Mouse (Mus musculus) MEL (cell line): ENCODE measurements at regions not wholly inside any gene's neighbourhood (a gene's known extent, or its start where the extent isn't known, plus 50 kb on each side); places are given as distances from the start of the nearest gene placed in this dataset.

ENCODE experiments used
- DNase-seq: peaks from one replicate; pipeline ENCODE4 v3.0.0; 2011; ENCODE audit warnings: low read depth, low spot score
- H3K27ac ChIP-seq: 2 replicates; pipeline ENCODE4 v1.5.1; 2012; ENCODE audit warnings: low read depth, mild to moderate bottlenecking, control low read depth, low read length, moderate library complexity; ENCODE audit not compliant: control insufficient read depth
- H3K27me3 ChIP-seq, 2 experiments: fragments of 150-350 bp in 1 of 2; sonication (generic) in 1 of 2; 2 replicates each; pipeline ENCODE4 v1.6.1; 2012; ENCODE audit warnings: low read length in 2 of 2, mild to moderate bottlenecking in 2 of 2, improper control_type of control experiment in 1 of 2, moderate library complexity in 1 of 2; ENCODE audit not compliant: insufficient read depth in 2 of 2, control insufficient read depth in 1 of 2
- H3K36me3 ChIP-seq, 2 experiments: 2 replicates each; pipeline ENCODE4 v1.6.1; 2012 to 2014; ENCODE audit warnings: low read length in 2 of 2, improper control_type of control experiment in 1 of 2, inconsistent platforms in 1 of 2, mild to moderate bottlenecking in 1 of 2; ENCODE audit not compliant: insufficient read depth in 2 of 2, control insufficient read depth in 1 of 2
- H3K4me1 ChIP-seq, 2 experiments: fragments of 150-350 bp in 1 of 2; sonication (generic) in 1 of 2; 2 replicates each; pipeline ENCODE4 v1.6.1; 2012; ENCODE audit warnings: low read length in 2 of 2, improper control_type of control experiment in 1 of 2, mild to moderate bottlenecking in 1 of 2; ENCODE audit not compliant: insufficient read depth in 2 of 2, control insufficient read depth in 1 of 2
- H3K4me3 ChIP-seq, 2 experiments: fragments of 150-350 bp in 1 of 2; sonication (generic) in 1 of 2; 2 replicates each; pipeline ENCODE4 v1.5.1; 2012; ENCODE audit warnings: low read depth in 2 of 2, low read length in 2 of 2, mild to moderate bottlenecking in 2 of 2, moderate library complexity in 2 of 2, control low read depth in 1 of 2, improper control_type of control experiment in 1 of 2; ENCODE audit not compliant: control insufficient read depth in 1 of 2, insufficient read depth in 1 of 2
- H3K79me2 ChIP-seq: 2 replicates; pipeline ENCODE4 v1.6.1; 2012; ENCODE audit warnings: mild to moderate bottlenecking, low read length, moderate library complexity; ENCODE audit not compliant: control insufficient read depth, poor library complexity, insufficient read depth
- H3K9ac ChIP-seq: 2 replicates; pipeline ENCODE4 v1.6.1; 2012; ENCODE audit warnings: low read depth, mild to moderate bottlenecking, control low read depth, low read length, moderate library complexity; ENCODE audit not compliant: control insufficient read depth, poor library complexity, severe bottlenecking
- H3K9me3 ChIP-seq: fragments of 150-350 bp; sonication (generic); replicated peaks from 2 replicates; pipeline ENCODE4 v1.6.1; 2012; ENCODE audit warnings: mild to moderate bottlenecking, low read length, improper control_type of control experiment, moderate library complexity; ENCODE audit not compliant: insufficient read depth
- BHLHE40 ChIP-seq: IDR thresholded peaks from 2 replicates; pipeline ENCODE4 v1.6.1; 2012; ENCODE audit warnings: low read depth, mild to moderate bottlenecking, inconsistent platforms, low read length, improper control_type of control experiment, borderline replicate concordance
- CHD1 ChIP-seq: IDR thresholded peaks from 2 replicates; pipeline ENCODE4 v1.6.1; 2012; ENCODE audit warnings: low read depth, mild to moderate bottlenecking, inconsistent platforms, low read length, improper control_type of control experiment
- CTCF ChIP-seq, 3 experiments: IDR thresholded peaks in 2 of 3; conservative IDR thresholded peaks in 1 of 3; 2 replicates each; pipeline ENCODE4 v1.5.1; 2011 to 2012; ENCODE audit warnings: low read length in 3 of 3, low read depth in 2 of 3, mild to moderate bottlenecking in 2 of 3, improper control_type of control experiment in 1 of 3, inconsistent platforms in 1 of 3, mixed read lengths in 1 of 3, moderate library complexity in 1 of 3; ENCODE audit not compliant: control insufficient read depth in 1 of 3, insufficient read depth in 1 of 3, poor library complexity in 1 of 3, severe bottlenecking in 1 of 3
- EP300 ChIP-seq, 2 experiments: IDR thresholded peaks; 2 replicates each; pipeline ENCODE4 v1.6.1; 2011; ENCODE audit warnings: improper control_type of control experiment in 2 of 2, low read length in 2 of 2, low read depth in 1 of 2, mild to moderate bottlenecking in 1 of 2
- ETS1 ChIP-seq: IDR thresholded peaks from 2 replicates; pipeline ENCODE4 v1.6.1; 2012; ENCODE audit warnings: low read depth, mild to moderate bottlenecking, inconsistent platforms, low read length, improper control_type of control experiment, moderate library complexity
- GABPA ChIP-seq: IDR thresholded peaks from 2 replicates; pipeline ENCODE4 v1.6.1; 2012; ENCODE audit warnings: low read depth, mild to moderate bottlenecking, inconsistent platforms, low read length, improper control_type of control experiment, moderate library complexity
- GATA1 ChIP-seq: IDR thresholded peaks from 2 replicates; pipeline ENCODE4 v1.6.1; 2011; ENCODE audit warnings: low read depth, low read length, improper control_type of control experiment
- JUND ChIP-seq: IDR thresholded peaks from 2 replicates; pipeline ENCODE4 v1.6.1; 2011; ENCODE audit warnings: low read depth, mild to moderate bottlenecking, improper control_type of control experiment, low read length
- MAFK ChIP-seq: IDR thresholded peaks from 2 replicates; pipeline ENCODE4 v1.6.1; 2011; ENCODE audit warnings: low read depth, mild to moderate bottlenecking, low read length, improper control_type of control experiment, borderline replicate concordance
- MAX ChIP-seq: IDR thresholded peaks from 2 replicates; pipeline ENCODE4 v1.6.1; 2011; ENCODE audit warnings: low read length, improper control_type of control experiment
- MAZ ChIP-seq: IDR thresholded peaks from 2 replicates; pipeline ENCODE4 v1.6.1; 2012; ENCODE audit warnings: low read depth, mild to moderate bottlenecking, inconsistent platforms, low read length, improper control_type of control experiment
- MEF2A ChIP-seq: IDR thresholded peaks from 2 replicates; pipeline ENCODE4 v1.6.1; 2014; ENCODE audit warnings: low read depth, mild to moderate bottlenecking, inconsistent platforms, low read length, improper control_type of control experiment; ENCODE audit not compliant: poor library complexity, insufficient replicate concordance, severe bottlenecking; ENCODE audit errors: extremely low read depth
- MYB ChIP-seq: IDR thresholded peaks from 2 replicates; pipeline ENCODE4 v1.6.1; 2011; ENCODE audit warnings: mild to moderate bottlenecking, low read depth, low read length, improper control_type of control experiment
- MYC ChIP-seq: IDR thresholded peaks from 2 replicates; pipeline ENCODE4 v1.6.1; 2011; ENCODE audit warnings: low read depth, mild to moderate bottlenecking, low read length, improper control_type of control experiment, moderate library complexity
- NELFE ChIP-seq: IDR thresholded peaks from 2 replicates; pipeline ENCODE4 v1.6.1; 2011; ENCODE audit warnings: low read depth, low read length, improper control_type of control experiment
- NRF1 ChIP-seq: IDR thresholded peaks from 2 replicates; pipeline ENCODE4 v1.6.1; 2014; ENCODE audit warnings: low read depth, mild to moderate bottlenecking, inconsistent platforms, low read length, improper control_type of control experiment, moderate library complexity; ENCODE audit not compliant: poor library complexity, insufficient read depth, severe bottlenecking
- POLR2AphosphoS2 ChIP-seq: IDR thresholded peaks from 2 replicates; pipeline ENCODE4 v1.6.1; 2011; ENCODE audit warnings: low read length, improper control_type of control experiment
- POLR2AphosphoS5 ChIP-seq: IDR thresholded peaks from 2 replicates; pipeline ENCODE4 v1.6.1; 2012; ENCODE audit warnings: low read depth, borderline replicate concordance, mild to moderate bottlenecking, inconsistent platforms, low read length, moderate library complexity, mixed read lengths
- RAD21 ChIP-seq: IDR thresholded peaks from 2 replicates; pipeline ENCODE4 v1.6.1; 2011; ENCODE audit warnings: mild to moderate bottlenecking, low read depth, low read length, improper control_type of control experiment
- RCOR1 ChIP-seq: IDR thresholded peaks from 2 replicates; pipeline ENCODE4 v1.6.1; 2012; ENCODE audit warnings: low read depth, mild to moderate bottlenecking, inconsistent platforms, low read length, improper control_type of control experiment
- SIN3A ChIP-seq: IDR thresholded peaks from 2 replicates; pipeline ENCODE4 v1.6.1; 2012; ENCODE audit warnings: low read length, improper control_type of control experiment, inconsistent platforms
- SMC3 ChIP-seq: IDR thresholded peaks from 2 replicates; pipeline ENCODE4 v1.6.1; 2011; ENCODE audit warnings: low read depth, low read length, improper control_type of control experiment
- TAL1 ChIP-seq: IDR thresholded peaks from 2 replicates; pipeline ENCODE4 v1.6.1; 2012; ENCODE audit warnings: mild to moderate bottlenecking, inconsistent platforms, low read length, moderate library complexity, mixed read lengths
- TBP ChIP-seq: IDR thresholded peaks from 2 replicates; pipeline ENCODE4 v1.8.0; 2011; ENCODE audit warnings: low read depth, low read length, improper control_type of control experiment
- UBTF ChIP-seq: IDR thresholded peaks from 2 replicates; pipeline ENCODE4 v1.6.1; 2012; ENCODE audit warnings: low read depth, mild to moderate bottlenecking, inconsistent platforms, low read length, improper control_type of control experiment, moderate library complexity, borderline replicate concordance; ENCODE audit not compliant: insufficient read depth
- USF1 ChIP-seq: IDR thresholded peaks from 2 replicates; pipeline ENCODE4 v1.6.1; 2014; ENCODE audit warnings: low read depth, mild to moderate bottlenecking, inconsistent platforms, low read length, improper control_type of control experiment, moderate library complexity
- ZC3H11A ChIP-seq: IDR thresholded peaks from 2 replicates; pipeline ENCODE4 v1.6.1; 2012; ENCODE audit warnings: low read depth, mild to moderate bottlenecking, inconsistent platforms, low read length, improper control_type of control experiment
- ZKSCAN1 ChIP-seq: IDR thresholded peaks from 2 replicates; pipeline ENCODE4 v1.6.1; 2012; ENCODE audit warnings: low read depth, mild to moderate bottlenecking, inconsistent platforms, low read length, improper control_type of control experiment, moderate library complexity
- ZMIZ1 ChIP-seq: IDR thresholded peaks from 2 replicates; pipeline ENCODE4 v1.6.1; 2012; ENCODE audit warnings: low read depth, mild to moderate bottlenecking, inconsistent platforms, low read length, improper control_type of control experiment, moderate library complexity
- ZNF384 ChIP-seq: IDR thresholded peaks from 2 replicates; pipeline ENCODE4 v1.6.1; 2012; ENCODE audit warnings: low read depth, mild to moderate bottlenecking, inconsistent platforms, low read length, improper control_type of control experiment

- TF ChIP-seq ZC3H11A (no peak), TBP (no peak), ZKSCAN1 (no peak), USF1 (no peak), SMC3 (no peak), MYC (no peak), SIN3A (no peak), UBTF (no peak), EP300 (IDR thresholded peaks at IDR 0.05; ENCODE audit: low read depth in 1 of 2, low read length in 2 of 2) (no peak), MAFK (no peak), GATA1 (no peak), MYB (no peak), POLR2AphosphoS2 (no peak), MAX (no peak), ETS1 (no peak), JUND (no peak), RCOR1 (no peak), RAD21 (no peak), CTCF (IDR thresholded peaks at IDR 0.05 in 2 of 3, conservative IDR thresholded peaks at IDR 0.05 in 1 of 3; ENCODE audit: control insufficient read depth in 1 of 3, insufficient read depth in 1 of 3, low read depth in 2 of 3, low read length in 3 of 3, poor library complexity in 1 of 3, severe bottlenecking in 1 of 3) (no peak)
- TF ChIP-seq, all 39 proteins: peak for 0
- Histone ChIP-seq H3K36me3 (no peaks in the 10 kb centered on the region), H3K4me1 (no peaks in the 10 kb centered on the region), H3K27me3 (no peaks in the 10 kb centered on the region), H3K79me2 (no peaks in the 10 kb centered on the region), H3K27ac (no peak overlapping the region), H3K4me3 (no peak overlapping the region), H3K9me3 (no peaks in the 10 kb centered on the region), H3K9ac (no peak overlapping the region)
- no peak for DNase-seq
Observed at GRCm38 (mm10) chr12:5443730-5444129, 68.2 kb upstream of the Klhl29 start.

DNA sequence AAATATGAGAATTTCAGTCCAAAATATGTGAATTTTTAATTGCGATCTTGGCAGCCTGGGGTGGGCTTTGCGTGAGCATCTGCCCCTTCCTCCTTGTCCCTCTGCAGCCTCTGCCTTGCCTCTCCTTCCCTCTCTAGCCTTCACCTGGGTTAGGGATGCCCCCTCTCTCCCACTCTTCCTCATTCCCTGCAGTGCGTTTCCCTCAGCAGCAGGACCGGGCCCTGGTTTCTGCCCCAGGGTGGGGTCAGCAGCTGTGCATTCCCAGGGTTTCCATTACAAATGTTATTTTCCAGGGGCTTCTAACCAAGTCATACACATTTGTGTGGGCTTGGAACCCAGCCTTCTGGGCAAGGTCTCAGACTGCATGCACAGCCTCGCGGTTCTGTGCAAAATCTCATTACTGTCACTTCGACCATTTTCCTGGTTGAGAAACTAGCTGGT lies 67.6 kb upstream of the Klhl29 start:
- H3K79me2 ChIP-seq, result no peaks in the 10 kb centered on the region
- no peaks in the 10 kb centered on the region for H3K27me3 ChIP-seq
- no peak overlapping the region for H3K9ac ChIP-seq
- H3K27ac ChIP-seq, result no peak overlapping the region
- no peak for DNase-seq
- H3K9me3 ChIP-seq, result no peaks in the 10 kb centered on the region
- TF ChIP-seq JUND (no peak), POLR2AphosphoS5 (no peak), MEF2A (no peak), GABPA (no peak), ZNF384 (no peak), SMC3 (no peak), GATA1 (no peak), NELFE (no peak), NRF1 (no peak), MAZ (no peak), CTCF (IDR thresholded peaks at IDR 0.05 in 2 of 3, conservative IDR thresholded peaks at IDR 0.05 in 1 of 3; ENCODE audit: control insufficient read depth in 1 of 3, insufficient read depth in 1 of 3, low read depth in 2 of 3, low read length in 3 of 3, poor library complexity in 1 of 3, severe bottlenecking in 1 of 3) (no peak), TAL1 (no peak), ETS1 (no peak), RAD21 (no peak), CHD1 (no peak), BHLHE40 (no peak), ZMIZ1 (no peak)
- no peaks in the 10 kb centered on the region for H3K36me3 ChIP-seq
- no peaks in the 10 kb centered on the region for H3K4me1 ChIP-seq
- no peak overlapping the region for H3K4me3 ChIP-seq
